Mouse (Mus musculus) cerebellum, postnatal 4 days (tissue): Measurements from ENCODE around the gene Dpp6.

Experiments used
- DNase-seq, 2 experiments: peaks; one replicate each; pipeline ENCODE4 v3.0.0; 2022; ENCODE audit warnings: low spot score in 2 of 2, mixed read lengths in 1 of 2

The Dpp6 gene

DNA sequence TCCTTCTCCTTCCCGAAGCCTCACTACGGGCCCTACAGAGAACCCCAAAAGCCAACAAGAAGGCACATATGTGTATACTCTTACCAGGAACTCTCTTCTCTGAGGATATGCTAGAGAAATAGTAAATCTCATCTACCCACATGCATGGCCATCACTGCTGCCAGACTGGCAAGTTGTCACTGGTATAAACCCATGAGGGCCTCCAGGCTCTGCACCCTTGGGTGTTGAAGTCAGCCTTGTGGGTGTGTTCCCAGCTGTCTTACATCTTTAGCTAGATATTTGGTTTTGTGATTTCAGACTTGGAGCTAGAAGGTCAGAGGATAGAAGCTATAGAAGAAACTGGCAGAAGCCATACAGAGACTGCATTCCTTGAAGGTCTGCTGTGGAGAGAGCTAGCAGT is 842.0 kb downstream of the Dpp6 start:
- no peak for DNase-seq

DNA sequence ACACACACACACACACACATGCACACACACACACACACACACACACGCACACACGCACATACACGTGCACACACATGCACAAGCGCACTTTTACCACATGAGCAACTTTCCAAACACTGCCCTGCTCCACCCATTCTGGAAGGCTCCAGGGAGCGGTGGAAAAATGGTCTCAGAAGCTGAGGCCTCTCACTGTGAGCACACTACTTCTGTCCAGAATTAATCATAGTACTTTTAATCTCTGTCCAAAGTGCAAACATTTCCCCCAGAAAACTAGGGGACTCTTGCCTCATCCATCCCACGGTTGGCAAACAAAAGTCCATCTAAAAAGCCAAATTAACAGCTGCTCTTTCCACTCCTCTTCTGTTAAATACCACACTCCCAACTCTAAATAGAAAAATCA is 842.8 kb downstream of the Dpp6 start:
- DNase-seq, result no peak

DNA sequence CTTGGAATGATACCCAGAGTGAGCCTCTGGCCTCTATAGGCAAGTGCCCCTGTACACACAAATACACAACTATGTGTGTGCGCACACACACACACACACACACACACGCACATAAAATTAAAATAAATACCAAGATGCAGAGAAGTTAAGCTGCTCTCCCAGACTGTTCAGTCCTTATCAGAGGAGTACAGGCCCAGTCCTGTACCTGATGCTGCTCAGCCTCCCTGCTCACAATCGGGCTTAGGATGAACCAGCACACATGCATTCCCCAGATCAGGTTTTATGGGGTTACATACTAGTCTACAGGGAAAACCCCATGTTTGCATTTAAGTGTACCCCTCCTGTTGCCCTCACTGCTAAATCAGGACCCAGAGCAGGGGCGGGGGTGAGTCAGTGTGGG is 847.1 kb downstream of the Dpp6 start:
- no peak for DNase-seq

DNA sequence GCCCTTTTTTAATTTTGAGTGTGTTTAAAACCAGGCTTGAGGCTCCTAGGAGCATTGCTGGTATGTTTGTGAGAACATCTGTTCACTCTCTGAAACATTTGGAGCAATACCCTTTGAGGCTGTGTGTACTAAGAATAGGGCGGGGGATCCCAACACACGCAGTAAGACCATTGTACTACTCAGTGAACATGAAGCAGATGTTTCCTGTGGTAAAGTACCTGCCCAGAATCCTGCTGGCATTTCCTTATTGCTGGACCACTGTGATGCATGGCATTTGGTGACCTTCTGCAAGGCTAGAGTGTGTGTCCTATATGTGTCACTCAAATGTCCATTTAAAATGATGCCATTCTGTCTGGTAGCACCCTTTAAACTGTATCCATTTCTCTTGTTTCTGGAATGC is 854.5 kb downstream of the Dpp6 start:
- no peak for DNase-seq

DNA sequence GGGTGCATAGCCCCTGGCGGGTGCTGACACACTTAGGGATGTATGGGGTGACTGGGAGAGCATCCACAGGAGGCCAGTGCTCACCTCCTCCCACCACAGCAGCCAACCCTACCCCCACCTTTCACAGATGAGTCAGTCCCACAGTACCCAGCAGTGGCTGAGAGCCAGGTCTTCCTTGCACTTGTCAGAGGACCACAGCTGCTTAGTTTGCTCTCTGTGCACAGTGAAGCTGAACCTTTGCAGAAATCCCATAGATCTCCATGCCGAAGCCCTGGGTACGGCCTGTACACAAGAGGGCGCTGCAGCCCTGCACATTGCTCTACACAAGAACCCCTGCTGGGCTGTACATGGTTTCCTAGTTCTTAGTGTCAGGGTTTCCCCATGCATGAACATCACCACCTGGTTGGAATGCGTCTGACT is 860.3 kb downstream of the Dpp6 start:
- DNase-seq, result peak in 1 of 2 experiments; percentile 23

DNA sequence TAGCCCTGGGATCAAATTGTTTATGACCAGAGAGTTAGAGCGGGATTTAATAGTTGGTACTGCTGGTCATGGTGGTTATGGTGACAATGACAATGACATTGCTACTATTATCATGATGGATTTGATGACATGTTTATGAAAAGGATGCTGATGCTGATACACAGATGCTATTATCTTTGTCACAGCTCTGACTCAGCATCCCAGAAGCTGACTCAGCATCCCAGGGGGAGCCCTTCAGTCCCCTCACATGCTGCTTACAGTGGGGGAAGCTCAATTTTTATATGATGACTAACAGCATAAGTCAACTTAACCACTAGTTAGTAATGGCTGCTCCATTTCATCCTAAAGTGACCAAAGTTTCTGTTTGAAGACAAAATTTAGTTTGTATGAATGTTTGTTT is 862.1 kb downstream of the Dpp6 start:
- DNase-seq, result no peak

DNA sequence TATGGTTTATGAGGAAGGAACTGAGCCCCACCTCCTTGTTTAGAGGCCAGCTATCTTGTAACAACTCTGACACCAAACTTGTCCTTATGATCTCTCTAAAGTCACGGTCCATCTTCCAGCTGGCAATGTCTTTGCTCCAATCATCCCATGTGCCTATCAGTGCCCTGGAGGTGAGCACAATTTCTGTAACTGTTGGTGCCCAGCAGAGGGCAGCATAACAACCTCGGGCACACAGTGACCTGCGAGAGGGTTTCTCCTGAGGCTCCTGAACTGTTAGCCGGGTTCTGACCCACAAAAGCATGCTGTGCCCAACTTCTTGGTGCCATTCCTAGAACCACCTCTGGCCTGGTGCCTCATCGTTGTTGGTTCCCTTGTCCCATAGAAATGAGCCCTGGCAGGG is 863.5 kb downstream of the Dpp6 start:
- DNase-seq, result peak in 1 of 2 experiments; percentile 16

DNA sequence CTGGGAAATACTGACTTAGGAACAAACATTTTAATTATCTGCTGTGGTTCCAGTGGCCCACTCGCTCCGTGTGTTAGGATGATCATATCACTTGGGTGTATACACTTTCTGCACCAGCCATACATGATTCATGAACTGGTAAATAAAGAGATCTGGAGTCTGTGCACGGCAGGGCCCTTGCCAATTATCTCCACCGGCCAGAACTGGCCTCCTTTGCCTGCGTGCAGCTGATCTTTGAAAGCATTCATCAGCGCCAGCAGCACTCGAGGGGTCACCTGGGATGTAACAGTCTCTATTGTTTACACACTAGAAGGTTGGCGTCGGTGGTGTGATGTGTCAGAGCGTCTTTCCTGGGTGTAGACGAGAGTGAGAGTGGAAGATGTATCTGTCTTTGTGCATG is 868.2 kb downstream of the Dpp6 start:
- DNase-seq, result no peak

DNA sequence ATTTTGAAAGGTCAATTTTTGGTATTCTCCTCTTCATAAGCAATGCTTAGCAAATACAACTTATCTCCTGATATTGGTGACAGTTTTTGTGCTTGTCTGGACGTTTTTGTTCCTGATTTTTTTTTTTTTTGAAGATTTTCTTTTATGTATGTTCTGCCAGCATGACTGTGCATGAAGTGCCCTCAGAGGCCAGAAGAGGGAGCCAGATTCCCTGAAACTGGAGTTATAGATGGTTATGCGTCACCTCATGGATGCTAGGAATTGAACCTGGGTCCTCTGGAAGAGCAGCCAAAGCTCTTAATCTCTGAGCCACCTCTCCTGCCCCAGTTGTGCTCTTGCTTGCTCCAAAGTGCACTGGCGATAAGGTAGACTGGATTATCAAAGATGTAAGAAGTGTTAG is 868.9 kb downstream of the Dpp6 start:
- no peak for DNase-seq

DNA sequence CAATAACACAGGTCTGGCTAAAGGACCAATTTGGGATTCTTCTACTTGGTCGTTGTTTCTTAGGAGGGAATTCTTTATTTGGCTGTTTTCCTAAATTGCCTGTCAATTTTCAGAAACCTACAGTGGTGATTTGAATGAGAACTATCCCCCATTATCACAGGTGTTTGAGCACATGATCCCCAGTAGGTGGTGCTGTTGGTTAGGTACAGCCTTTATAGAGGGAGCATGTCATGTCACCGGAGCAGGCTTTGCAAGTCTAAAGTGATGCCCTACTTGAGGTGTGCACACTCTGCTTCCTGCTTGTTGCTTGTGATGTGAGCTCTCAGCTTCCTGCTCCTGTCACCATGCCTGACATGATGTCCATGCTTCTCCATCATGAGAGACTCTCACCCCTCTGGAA is 870.3 kb downstream of the Dpp6 start:
- DNase-seq, result no peak

DNA sequence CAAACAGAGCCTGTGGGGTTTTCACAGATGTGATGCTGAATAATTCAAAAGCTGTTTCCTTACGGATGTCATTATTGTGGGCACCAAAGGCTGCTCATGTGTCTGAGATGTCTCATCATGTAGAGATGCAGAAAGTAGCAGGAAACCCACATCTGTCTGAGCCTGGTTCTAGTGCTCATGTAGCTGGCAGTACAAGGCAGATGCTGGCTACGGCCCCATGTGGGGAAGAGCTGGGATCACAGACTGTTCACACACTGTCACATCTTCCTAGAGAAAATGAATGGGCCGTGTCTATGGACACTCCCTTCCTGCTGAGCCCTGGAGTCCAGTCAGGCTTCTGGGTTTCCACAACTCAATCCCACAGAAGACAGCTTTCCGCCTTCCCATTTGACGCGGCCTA is 885.5 kb downstream of the Dpp6 start:
- no peak for DNase-seq

DNA sequence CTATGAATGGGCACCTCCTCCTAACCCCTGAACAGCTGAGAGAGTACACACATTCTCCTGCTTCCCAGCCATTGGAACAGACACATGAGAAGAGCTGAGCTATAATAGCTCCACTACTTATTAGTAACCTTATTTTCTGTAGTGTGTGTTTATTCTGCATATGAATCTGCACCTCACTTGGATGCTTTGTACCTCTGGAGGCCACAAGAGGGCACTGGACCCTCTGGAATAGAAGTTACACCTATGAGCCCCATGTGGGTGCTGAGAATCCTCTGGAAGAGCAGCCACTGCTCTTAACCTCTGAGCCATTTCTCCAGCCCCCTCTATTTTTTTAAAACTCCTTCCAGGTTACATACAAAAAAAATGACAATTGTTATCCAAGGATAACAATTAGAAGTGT is 888.0 kb downstream of the Dpp6 start:
- no peak for DNase-seq

DNA sequence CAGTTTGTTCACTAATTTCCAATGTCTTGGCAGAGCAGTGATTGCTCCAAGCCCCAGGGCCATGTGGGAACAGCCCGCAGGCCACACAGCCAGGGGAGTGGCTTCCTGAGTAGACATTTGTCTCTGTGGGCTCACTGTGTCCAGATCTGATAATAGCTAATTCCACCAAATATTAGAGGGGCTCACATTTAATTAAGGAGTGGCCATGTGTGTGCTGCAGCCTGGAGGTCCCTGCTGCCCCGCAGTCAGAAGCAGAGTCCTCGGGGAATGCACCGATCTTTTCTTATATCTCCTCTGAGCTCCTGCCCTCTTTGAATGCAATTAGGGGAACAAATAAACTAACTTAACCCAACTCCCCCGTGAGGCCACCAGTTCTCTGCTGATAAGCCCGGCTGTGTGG is 889.5 kb downstream of the Dpp6 start:
- DNase-seq, result no peak

DNA sequence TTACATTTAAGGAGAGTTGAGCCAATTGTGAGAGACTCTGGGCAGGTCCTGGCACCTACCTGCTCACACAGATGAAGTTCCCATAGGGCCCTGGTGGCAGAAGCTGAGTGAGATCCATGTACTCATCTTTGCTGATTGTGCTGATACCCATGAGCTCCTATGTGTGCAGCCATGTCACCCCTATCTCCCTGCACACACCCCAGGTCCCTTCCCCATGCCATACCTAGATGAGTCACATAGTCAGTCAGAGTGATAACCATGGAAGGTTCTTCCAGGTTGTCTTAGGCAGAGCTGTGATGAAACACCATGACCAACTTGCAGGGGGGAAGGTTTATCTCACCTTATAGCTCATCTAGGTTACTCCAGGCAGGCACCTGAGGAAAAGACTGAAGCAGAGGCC is 890.3 kb downstream of the Dpp6 start:
- no peak for DNase-seq

DNA sequence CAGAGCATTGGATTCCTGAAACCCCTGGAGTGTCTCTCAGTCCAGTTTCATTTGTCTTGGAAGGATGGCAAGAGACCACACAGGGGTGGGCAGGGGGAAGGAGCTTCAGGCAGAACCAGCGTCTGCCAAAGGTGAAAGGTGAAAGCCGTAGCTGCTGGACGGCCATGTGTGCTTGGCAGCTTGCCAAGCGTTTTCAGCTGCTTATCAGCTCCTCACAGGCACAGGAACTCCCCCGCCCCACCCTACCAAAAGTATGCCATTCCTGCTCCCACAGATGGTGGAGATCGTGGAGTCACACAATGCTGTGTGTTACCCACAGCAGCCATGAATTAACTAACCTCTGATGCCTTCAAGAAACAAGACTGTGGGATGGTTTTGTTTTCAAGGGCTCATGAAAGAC is 891.2 kb downstream of the Dpp6 start:
- DNase-seq, result no peak

DNA sequence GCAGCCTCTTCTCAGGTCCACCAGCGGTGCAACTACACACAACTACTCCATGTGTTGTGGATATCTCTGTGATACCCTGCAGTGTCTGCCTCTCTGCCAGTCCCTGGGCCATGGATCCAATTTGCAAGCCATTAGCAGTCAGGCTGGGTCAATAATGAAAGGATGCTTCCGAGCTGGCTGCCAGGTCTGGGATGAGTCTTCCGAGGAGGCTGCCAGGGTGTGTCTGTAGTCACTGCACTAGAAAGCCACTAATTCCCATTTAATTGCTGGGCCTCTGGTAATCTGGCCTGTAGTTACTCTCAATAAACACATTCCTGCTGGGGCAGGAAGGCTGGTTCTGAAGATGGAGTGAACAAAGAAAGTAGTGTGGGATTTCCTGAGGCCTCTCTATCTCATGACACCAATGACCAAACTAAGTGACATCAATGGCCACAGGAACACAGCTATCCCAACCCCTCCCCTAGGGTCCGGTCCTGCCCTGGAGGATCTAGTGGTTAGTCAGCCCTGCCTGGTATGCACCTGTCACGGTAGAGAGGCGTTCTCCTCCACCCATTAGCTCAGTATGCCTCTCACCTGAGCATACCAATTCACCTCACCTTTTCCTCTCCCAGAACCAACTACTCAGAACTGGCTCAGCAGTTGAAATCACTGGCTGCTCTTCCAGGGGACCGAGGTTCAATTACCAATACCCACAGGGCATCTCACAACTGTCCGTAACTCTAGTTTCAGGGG is 894.6 kb downstream of the Dpp6 start:
- no peak for DNase-seq

DNA sequence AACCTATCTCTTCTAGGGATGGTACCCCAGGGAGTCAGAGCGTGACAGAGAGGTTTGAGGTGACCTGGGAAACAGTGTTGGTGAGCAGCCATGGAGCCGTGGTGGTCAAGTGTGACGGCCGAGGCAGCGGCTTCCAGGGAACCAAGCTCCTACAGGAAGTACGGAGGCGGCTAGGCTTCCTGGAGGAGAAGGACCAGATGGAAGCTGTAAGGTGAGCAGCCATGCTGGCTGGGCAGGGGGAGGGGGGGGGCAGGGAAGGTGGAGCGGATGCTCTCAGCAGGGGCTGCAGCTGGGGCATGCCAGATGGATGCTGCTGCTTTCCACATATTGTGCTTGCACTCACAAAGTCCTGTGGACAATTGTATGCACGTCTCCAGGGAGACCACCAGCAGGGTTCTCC is 897.4 kb downstream of the Dpp6 start:
- DNase-seq, result no peak

DNA sequence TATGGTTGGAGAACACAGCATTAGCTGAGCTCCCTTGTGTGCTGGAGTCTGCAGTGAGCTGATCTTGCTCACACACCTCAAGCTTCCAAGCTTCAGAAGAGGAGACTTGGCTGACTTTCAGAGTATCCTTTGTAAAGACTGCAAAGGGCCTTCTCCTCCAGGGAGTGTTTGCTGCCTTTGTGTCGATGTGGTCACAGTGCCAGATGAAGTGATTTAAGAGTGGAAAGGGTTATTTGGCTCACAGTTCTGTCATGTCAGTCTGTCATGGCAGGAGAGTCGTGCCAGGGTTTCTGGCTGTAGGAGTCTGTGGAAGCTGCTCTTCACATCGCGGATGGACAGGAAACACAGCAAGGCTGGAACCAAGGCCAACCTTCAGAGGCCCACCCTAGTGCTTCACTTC is 899.0 kb downstream of the Dpp6 start:
- no peak for DNase-seq

DNA sequence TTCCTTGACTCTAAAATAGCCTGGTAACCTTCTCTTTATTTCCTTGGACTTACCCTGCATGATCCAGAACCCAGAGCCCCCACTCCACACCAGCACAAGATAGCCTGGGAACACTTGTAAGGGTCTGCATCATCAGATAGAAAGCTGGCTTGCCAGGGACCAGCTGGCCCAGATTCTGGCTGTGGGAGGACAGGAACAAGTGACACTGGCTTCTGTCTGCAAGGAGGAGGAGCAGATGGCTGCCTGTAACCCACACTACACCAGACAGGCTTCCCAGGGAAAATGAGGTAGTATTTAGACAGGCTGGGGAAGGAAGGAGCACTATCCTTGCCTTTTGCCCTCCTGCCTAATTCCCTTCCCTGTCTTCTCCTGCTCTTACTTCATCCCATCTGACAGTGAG is 900.3 kb downstream of the Dpp6 start:
- no peak for DNase-seq

DNA sequence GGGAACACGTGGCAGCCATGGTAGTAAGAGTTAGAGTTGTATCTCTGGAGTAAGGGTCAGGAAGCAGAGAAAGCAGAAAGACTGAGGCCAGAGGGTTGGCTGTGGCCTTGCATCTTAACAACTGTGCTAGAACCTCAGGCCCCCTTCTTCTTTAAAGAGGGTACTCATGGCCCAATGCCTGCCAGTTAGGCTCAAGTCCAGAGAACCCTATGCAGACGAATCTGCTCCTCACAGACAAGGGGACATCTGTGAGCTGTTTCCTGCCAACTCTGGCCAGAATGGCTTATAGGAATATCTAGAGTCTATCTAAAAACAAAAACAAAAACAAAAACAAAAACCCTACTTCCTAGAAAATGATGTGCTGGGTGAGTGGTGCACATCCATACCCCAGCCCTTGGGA is 902.3 kb downstream of the Dpp6 start:
- no peak for DNase-seq

DNA sequence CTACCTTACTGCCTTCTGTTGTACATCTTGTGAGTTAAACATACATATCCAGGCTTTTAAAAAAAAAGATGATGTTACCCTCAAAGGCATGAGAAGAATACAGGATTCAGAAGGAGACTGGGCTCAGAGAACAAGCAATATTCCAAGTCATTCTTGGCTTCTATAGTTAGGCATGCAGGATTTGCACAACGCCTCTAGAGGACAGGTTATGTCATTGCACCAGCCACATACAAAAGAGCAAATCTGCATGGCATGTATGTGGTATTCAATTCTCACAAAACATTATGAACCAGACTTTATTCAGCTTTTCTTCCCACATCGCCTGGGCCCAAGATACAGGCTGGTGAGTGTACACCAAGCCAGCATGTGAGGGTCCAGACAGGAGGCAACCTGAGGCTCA is 907.5 kb downstream of the Dpp6 start:
- no peak for DNase-seq

DNA sequence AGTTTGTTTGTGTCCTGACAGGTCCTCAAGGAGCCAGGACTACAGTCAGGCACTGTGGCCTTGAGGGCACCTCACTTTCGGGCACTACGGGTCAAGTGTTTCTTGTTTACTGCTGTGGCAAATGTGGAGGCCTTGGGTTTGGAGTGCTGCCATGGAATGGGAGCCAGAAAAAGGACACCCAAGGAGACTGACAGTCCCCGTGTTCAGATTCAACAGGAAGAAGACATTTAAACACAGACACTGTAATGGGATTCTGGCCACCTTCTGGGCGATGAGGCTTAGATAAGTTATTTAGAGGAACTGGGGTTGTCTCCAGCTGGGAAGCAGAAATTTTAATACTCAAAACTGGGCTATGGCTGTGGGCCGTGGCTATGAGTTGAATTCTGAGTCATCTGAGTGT is 913.7 kb downstream of the Dpp6 start:
- DNase-seq, result no peak

DNA sequence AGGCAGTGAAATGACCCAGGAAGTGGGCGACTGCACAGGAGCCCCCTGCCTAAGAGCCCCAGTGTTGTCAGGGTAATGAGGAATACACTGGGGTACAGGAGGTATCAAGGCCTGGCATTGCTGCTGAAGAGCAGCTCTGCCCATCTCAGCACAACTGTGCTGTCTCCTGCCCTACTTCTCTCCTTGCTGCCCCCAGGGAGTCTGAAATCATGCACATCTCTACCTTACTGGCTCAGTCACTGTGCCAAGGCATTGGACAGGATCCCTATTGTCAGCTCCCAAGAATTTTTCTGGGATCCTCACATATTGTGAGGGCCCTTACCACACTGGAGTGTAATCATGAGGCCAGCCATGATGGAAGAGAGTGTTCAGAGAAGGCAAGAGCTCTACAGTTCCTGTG is 914.4 kb downstream of the Dpp6 start:
- no peak for DNase-seq

DNA sequence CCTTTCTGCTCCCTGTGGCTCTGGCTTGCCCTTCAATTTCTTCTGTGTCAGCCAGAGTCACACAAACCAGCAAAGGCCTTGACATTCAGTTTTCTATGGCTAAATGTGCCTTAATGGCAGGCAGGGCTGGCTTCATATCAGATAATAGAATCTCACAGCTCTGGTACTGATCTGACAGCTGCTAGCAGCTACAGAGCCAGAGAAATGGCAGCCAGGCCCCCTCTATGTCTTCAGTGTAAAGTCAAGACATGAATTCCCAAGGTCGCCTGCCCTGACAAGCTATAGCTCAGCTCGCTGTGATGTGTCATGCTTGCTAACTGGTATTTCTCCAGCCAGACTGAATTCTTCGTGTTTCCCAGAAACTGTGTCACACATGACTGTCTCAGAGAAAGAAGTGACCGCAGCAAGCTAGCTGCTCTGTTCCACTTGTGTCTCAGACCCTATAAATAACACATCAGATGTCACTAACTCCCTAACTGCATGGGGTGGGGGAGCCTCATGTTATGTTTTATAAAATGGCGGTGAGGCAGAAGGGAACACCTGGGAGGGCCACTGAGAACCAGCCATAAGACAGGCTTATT is 915.4 kb downstream of the Dpp6 start:
- DNase-seq, result no peak
